Mouse (Mus musculus) stomach, postnatal 0 days (tissue): ENCODE results near the gene Lrrfip2.

Experiments used
- CTCF ChIP-seq: IDR thresholded peaks from 2 replicates; pipeline ENCODE4 v1.5.1; 2016; ENCODE audit warnings: antibody characterized with exemption, low read depth, mild to moderate bottlenecking, moderate library complexity
- EP300 ChIP-seq: optimal IDR thresholded peaks from 2 replicates; pipeline ENCODE3; 2016; ENCODE audit warnings: antibody characterized with exemption

DNA sequence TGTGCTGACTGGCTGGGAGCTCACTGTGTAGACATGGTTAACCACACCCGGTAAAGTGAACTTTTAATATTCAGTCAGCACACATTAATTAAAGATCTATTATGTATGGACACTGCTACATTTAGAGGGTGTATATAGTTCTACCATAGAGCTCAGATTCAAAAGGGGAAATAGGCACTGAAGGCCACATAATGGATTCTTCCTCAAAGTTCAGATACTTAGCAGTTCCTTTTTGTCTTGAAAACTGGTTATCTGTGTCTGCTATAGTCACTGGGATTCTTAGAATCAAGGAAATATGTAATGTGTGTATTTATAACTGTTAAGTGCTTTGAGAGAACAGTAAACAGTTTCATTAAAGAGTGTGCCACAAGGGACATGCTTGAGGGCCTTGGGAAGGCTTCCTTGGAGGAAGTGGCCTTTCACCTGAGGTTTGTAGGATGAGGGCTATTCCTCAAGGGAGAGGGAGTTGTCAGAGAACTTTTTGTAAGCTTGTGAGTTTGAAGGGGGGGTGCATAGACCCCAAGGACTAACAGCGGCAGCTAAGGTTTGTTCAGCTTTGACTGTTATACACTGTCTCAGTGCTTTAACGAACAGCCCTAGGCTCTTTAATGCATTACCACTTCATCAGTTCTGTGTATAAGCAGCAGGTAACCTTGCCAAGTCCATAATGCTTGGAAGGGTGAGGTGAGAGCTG is 28.3 kb downstream of the Lrrfip2 start:
- TF ChIP-seq CTCF, result no peak
- TF ChIP-seq EP300, result no peak
